Mouse (Mus musculus) forebrain, embryonic 10.5 days (tissue): Measurements from ENCODE around the gene Sgcg. TPM values are rescaled to one million over a fixed set of nuclear protein-coding genes. Genes with fewer than 3 reads are reported as not detected.

Experiments
- DNase-seq: peaks from one replicate; pipeline ENCODE4 v3.0.0-alpha.2; 2017; ENCODE audit warnings: low spot score; ENCODE audit errors: extremely low spot score
- H3K27ac ChIP-seq: fragments of 300-500 bp; sonication (generic); 2 replicates; pipeline ENCODE4 v1.5.1; 2016; ENCODE audit warnings: mild to moderate bottlenecking
- H3K27me3 ChIP-seq: fragments of 300-500 bp; sonication (generic); 2 replicates; pipeline ENCODE4 v1.6.1; 2016; ENCODE audit warnings: mild to moderate bottlenecking; ENCODE audit not compliant: poor library complexity, severe bottlenecking
- H3K36me3 ChIP-seq: fragments of 300-500 bp; sonication (generic); replicated peaks from 2 replicates; pipeline ENCODE4 v1.6.1; 2016; ENCODE audit warnings: mild to moderate bottlenecking, moderate library complexity
- H3K4me1 ChIP-seq: fragments of 300-500 bp; sonication (generic); 2 replicates; pipeline ENCODE4 v1.6.1; 2016
- H3K4me3 ChIP-seq: fragments of 300-500 bp; sonication (generic); 2 replicates; pipeline ENCODE4 v1.5.1; 2016; ENCODE audit warnings: mild to moderate bottlenecking, moderate library complexity
- H3K9me3 ChIP-seq: fragments of 300-500 bp; sonication (generic); 2 replicates; pipeline ENCODE4 v1.6.1; 2016; ENCODE audit warnings: mild to moderate bottlenecking, moderate library complexity
- WGBS: fragments of 180-500 bp; shearing (Covaris S2); methylation state at CpG from one replicate; pipeline ENCODE4 v1.1.7; 2016; 5-methylcytosine and 5-hydroxymethylcytosine counted together
- polyA plus RNA-seq: library from polyadenylated mRNA; unstranded; fragments of >200 nt; fragmentation: Nextera tagmentation; extraction: Ambion mirVana; gene quantifications from 2 replicates; pipeline ENCODE4 v1.2.1, GENCODE M21; 2016

The Sgcg gene
- polyA plus RNA-seq, 1 experiment from 2014 or later: not detected

- H3K4me3 ChIP-seq: no peak overlapping the region
- H3K36me3 ChIP-seq: no peaks in the 10 kb centered on the region
- no peaks in the 10 kb centered on the region for H3K27me3 ChIP-seq
- no peaks in the 10 kb centered on the region for H3K9me3 ChIP-seq
- DNase-seq: no peak
- WGBS: 86% methylated on average over 5 of the region's 5 CpGs
- H3K27ac ChIP-seq: no peak overlapping the region
- H3K4me1 ChIP-seq: peaks cover 20% of the 10 kb centered on the region
Measured at GRCm38 (mm10) chr14:61224387-61225077, 33.8 kb downstream of the Sgcg start.

GRCm38 (mm10) chr14:61223740-61224139, 34.5 kb downstream of the Sgcg start:
- no peaks in the 10 kb centered on the region for H3K9me3 ChIP-seq
- no peaks in the 10 kb centered on the region for H3K27me3 ChIP-seq
- no peak overlapping the region for H3K4me3 ChIP-seq
- no peak overlapping the region for H3K27ac ChIP-seq
- WGBS: 75% methylated on average over 4 of the region's 4 CpGs
- no peaks in the 10 kb centered on the region for H3K36me3 ChIP-seq
- no peak for DNase-seq
- H3K4me1 ChIP-seq: peaks cover 20% of the 10 kb centered on the region

GRCm38 (mm10) chr14:61222506-61222905, 35.8 kb downstream of the Sgcg start:
- no peak overlapping the region for H3K4me3 ChIP-seq
- WGBS: 56% methylated on average over 6 of the region's 6 CpGs
- H3K36me3 ChIP-seq: no peaks in the 10 kb centered on the region
- peaks cover 20% of the 10 kb centered on the region for H3K4me1 ChIP-seq
- H3K9me3 ChIP-seq: no peaks in the 10 kb centered on the region
- DNase-seq: no peak
- H3K27ac ChIP-seq: no peak overlapping the region
- no peaks in the 10 kb centered on the region for H3K27me3 ChIP-seq

GRCm38 (mm10) chr14:61221166-61221565, 37.1 kb downstream of the Sgcg start:
- Histone ChIP-seq H3K36me3 (no peaks in the 10 kb centered on the region), H3K9me3 (no peaks in the 10 kb centered on the region), H3K4me1 (peaks cover 20% of the 10 kb centered on the region), H3K27ac (no peak overlapping the region), H3K27me3 (no peaks in the 10 kb centered on the region), H3K4me3 (no peak overlapping the region)
- WGBS: 80% methylated on average over 5 of the region's 5 CpGs
- DNase-seq: no peak

- Histone ChIP-seq H3K27ac (no peak overlapping the region), H3K27me3 (no peaks in the 10 kb centered on the region), H3K36me3 (peaks cover 72% of the 10 kb centered on the region), H3K9me3 (no peaks in the 10 kb centered on the region), H3K4me3 (no peak overlapping the region), H3K4me1 (no peaks in the 10 kb centered on the region)
- DNase-seq: no peak
- 95% methylated on average over 6 of the region's 6 CpGs for WGBS
Measured at GRCm38 (mm10) chr14:61211754-61212153, 46.5 kb downstream of the Sgcg start.

- Histone ChIP-seq H3K9me3 (peaks cover 6% of the 10 kb centered on the region; the same call in 1 of the 2 replicates), H3K36me3 (peaks cover 88% of the 10 kb centered on the region), H3K4me3 (no peak overlapping the region), H3K27ac (no peak overlapping the region), H3K27me3 (no peaks in the 10 kb centered on the region), H3K4me1 (no peaks in the 10 kb centered on the region)
- DNase-seq: no peak
- 93% methylated on average over 5 of the region's 5 CpGs for WGBS
Measured at GRCm38 (mm10) chr14:61210111-61210510, 48.2 kb downstream of the Sgcg start.

- Histone ChIP-seq H3K27me3 (no peaks in the 10 kb centered on the region), H3K36me3 (peaks cover 85% of the 10 kb centered on the region), H3K9me3 (no peaks in the 10 kb centered on the region), H3K4me1 (no peaks in the 10 kb centered on the region), H3K27ac (no peak overlapping the region), H3K4me3 (no peak overlapping the region)
- WGBS: 93% methylated on average over 4 of the region's 4 CpGs
- DNase-seq: no peak
Measured at GRCm38 (mm10) chr14:61194416-61194815, 63.9 kb downstream of the Sgcg start.

GRCm38 (mm10) chr14:61192326-61192725, 66.0 kb downstream of the Sgcg start:
- DNase-seq: no peak
- Histone ChIP-seq H3K4me3 (no peak overlapping the region), H3K9me3 (no peaks in the 10 kb centered on the region), H3K4me1 (no peaks in the 10 kb centered on the region), H3K27ac (no peak overlapping the region), H3K36me3 (peaks cover 78% of the 10 kb centered on the region), H3K27me3 (no peaks in the 10 kb centered on the region)
- WGBS: 84% methylated on average over 10 of the region's 10 CpGs

- Histone ChIP-seq H3K9me3 (no peaks in the 10 kb centered on the region), H3K27me3 (no peaks in the 10 kb centered on the region), H3K36me3 (peaks cover 75% of the 10 kb centered on the region), H3K4me1 (no peaks in the 10 kb centered on the region), H3K27ac (no peak overlapping the region), H3K4me3 (no peak overlapping the region)
- no peak for DNase-seq
- WGBS: 92% methylated on average over 7 of the region's 7 CpGs
Measured at GRCm38 (mm10) chr14:61191904-61192303, 66.4 kb downstream of the Sgcg start.

- no peaks in the 10 kb centered on the region for H3K9me3 ChIP-seq
- under 1% methylated on average over 37 of the region's 37 CpGs for WGBS
- peaks cover 30% of the 10 kb centered on the region for H3K4me1 ChIP-seq
- H3K27me3 ChIP-seq: peaks cover 13% of the 10 kb centered on the region; the same call in 1 of the 2 replicates
- peak overlapping the region; percentile 84 for H3K4me3 ChIP-seq
- peak; percentile 73 for DNase-seq
- H3K27ac ChIP-seq: peak overlapping the region; percentile 96
- 0 out of 2 replicates have a peak, but pooled peaks cover 6% of the 10 kb centered on the region for H3K36me3 ChIP-seq
Measured at GRCm38 (mm10) chr14:61173229-61173628, 85.1 kb downstream of the Sgcg start.

GRCm38 (mm10) chr14:61172548-61173158, 85.6 kb downstream of the Sgcg start:
- peaks cover 30% of the 10 kb centered on the region for H3K4me1 ChIP-seq
- H3K4me3 ChIP-seq: peak overlapping the region; percentile 84
- no peaks in the 10 kb centered on the region for H3K9me3 ChIP-seq
- H3K36me3 ChIP-seq: 0 out of 2 replicates have a peak, but pooled peaks cover 6% of the 10 kb centered on the region
- H3K27ac ChIP-seq: peak overlapping the region; percentile 96
- DNase-seq: peak; percentile 100
- peaks cover 18% of the 10 kb centered on the region; the same call in 1 of the 2 replicates for H3K27me3 ChIP-seq
- under 1% methylated on average over 48 of the region's 52 CpGs for WGBS

GRCm38 (mm10) chr14:61171261-61171970, 86.9 kb downstream of the Sgcg start:
- 90% methylated on average over 5 of the region's 5 CpGs for WGBS
- Histone ChIP-seq H3K4me3 (no peak overlapping the region), H3K27ac (no peak overlapping the region), H3K9me3 (no peaks in the 10 kb centered on the region), H3K4me1 (peaks cover 30% of the 10 kb centered on the region), H3K27me3 (peaks cover 22% of the 10 kb centered on the region; the same call in 1 of the 2 replicates), H3K36me3 (0 out of 2 replicates have a peak, but pooled peaks cover 4% of the 10 kb centered on the region)
- DNase-seq: no peak
